Mouse (Mus musculus) heart, postnatal 0 days (tissue): Measurements from ENCODE around the gene Nkx2-3.

Experiments
- CTCF ChIP-seq: IDR thresholded peaks from 2 replicates; pipeline ENCODE4 v1.5.1; 2016; ENCODE audit warnings: antibody characterized with exemption, control low read depth, low read depth
- EP300 ChIP-seq: IDR thresholded peaks from 2 replicates; pipeline ENCODE4 v1.6.1; 2016; ENCODE audit warnings: antibody characterized with exemption, low read depth

DNA sequence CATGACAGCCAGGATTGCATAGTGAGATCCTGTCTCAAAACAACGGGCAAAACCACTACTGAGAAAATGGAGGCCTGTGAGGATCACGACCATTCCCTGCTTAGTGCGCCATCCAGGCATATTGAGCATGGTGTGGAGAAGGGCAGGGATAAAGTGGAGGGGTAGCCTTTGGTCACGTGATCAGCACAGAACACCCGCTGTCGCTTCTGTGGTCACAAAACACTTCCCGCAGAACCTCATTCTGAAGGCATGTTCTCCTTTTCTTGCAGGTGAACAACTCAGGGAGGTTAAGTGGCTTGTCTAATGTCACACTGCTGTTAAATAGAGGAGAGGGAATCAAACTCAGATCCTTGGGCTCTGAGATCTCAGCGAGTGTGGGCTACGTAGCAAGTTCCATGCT, 33.4 kb downstream of the Nkx2-3 start:
- no peak for TF ChIP-seq EP300
- TF ChIP-seq CTCF = no peak
